Mouse (Mus musculus) bone marrow macrophage, adult 2 months (primary cell): ENCODE results near the gene Gga3.

Source experiments
- CTCF ChIP-seq: IDR thresholded peaks from 2 replicates; pipeline ENCODE4 v1.5.1; 2012; ENCODE audit warnings: low read depth, mild to moderate bottlenecking, low read length, moderate library complexity
- POLR2A ChIP-seq: IDR thresholded peaks from 2 replicates; pipeline ENCODE4 v1.6.1; 2012; ENCODE audit warnings: mild to moderate bottlenecking, low read depth, low read length, borderline replicate concordance

- no peak for TF ChIP-seq CTCF
- TF ChIP-seq POLR2A, result no peak
Observed at GRCm38 (mm10) chr11:115643265-115643664, 39.4 kb upstream of the Gga3 start.
